In genomic region chr14:101640153-101640843, GRCm38 (mm10) we compare ENCODE assay signal across 8 mouse cellular contexts. TPM values are rescaled to one million over a fixed set of nuclear protein-coding genes. Genes with fewer than 3 reads are reported as not detected.
A peak's percentile ranks its signal among the peaks of the same experiment; 100 is the strongest.
DNase-seq lines count a peak whose midpoint lies in the region; ATAC-seq lines count a peak whose summit lies in the region.

TSS of gene Commd6 (minus strand) at chr14:101640686.

- peak within 1 kb of the TSS; percentile 91 for H3K4me3 ChIP-seq in heart, embryonic 13.5 days
- peak within 1 kb of the TSS; percentile 79 for H3K4me3 ChIP-seq in liver, embryonic 12.5 days
- peak within 1 kb of the TSS; percentile 86 for H3K4me3 ChIP-seq in stomach, embryonic 15.5 days (replicated peaks)

- peaks cover 9% of the 10 kb centered on the region for H3K4me1 ChIP-seq in heart, embryonic 13.5 days
- peaks cover 12% of the 10 kb centered on the region for H3K4me1 ChIP-seq in liver, embryonic 12.5 days
- H3K4me1 ChIP-seq in stomach, embryonic 15.5 days = peaks cover 3% of the 10 kb centered on the region; the same call in 1 of the 2 replicates

- peak; percentile 91 for DNase-seq in CD4-positive helper T cell, adult 2 months (ENCODE audit: low read depth, low spot score)
- DNase-seq in brain, embryonic 18.5 days (ENCODE audit: low read depth, low spot score) = peak; percentile 82
- DNase-seq in kidney, postnatal 10 days = peak; percentile 94
- DNase-seq in natural killer cell, adult 2 months (ENCODE audit: low spot score in 2 of 2) = peak; percentile 87 to 89

- peak within 1 kb of the TSS; percentile 89 for H3K4me2 ChIP-seq in heart, embryonic 13.5 days
- peak within 1 kb of the TSS; percentile 81 for H3K4me2 ChIP-seq in liver, embryonic 12.5 days
- H3K4me2 ChIP-seq in stomach, embryonic 15.5 days = peak within 1 kb of the TSS; percentile 70

- H3K36me3 ChIP-seq in heart, embryonic 13.5 days = peaks cover 10% of the 10 kb centered on the region
- peaks cover 5% of the 10 kb centered on the region; the same call in 1 of the 2 replicates for H3K36me3 ChIP-seq in liver, embryonic 12.5 days
- H3K36me3 ChIP-seq in stomach, embryonic 15.5 days = no peaks in the 10 kb centered on the region

- WGBS in heart, embryonic 13.5 days = under 1% methylated on average over 39 of the region's 39 CpGs
- under 1% methylated on average over 39 of the region's 39 CpGs for WGBS in liver, embryonic 12.5 days (ENCODE audit: insufficient replicate concordance)
- under 1% methylated on average over 39 of the region's 39 CpGs for WGBS in stomach, embryonic 15.5 days

- peak; percentile 98 for ATAC-seq in erythroid progenitor cell, adult 5-6 weeks (replicated peaks; ENCODE audit: low FRiP score, poor library complexity, severe bottlenecking)
- peak; percentile 90 for ATAC-seq in heart, embryonic 13.5 days (ENCODE audit: extremely low read depth, insufficient number of reproducible peaks, low FRiP score, low TSS enrichment)
- peak; percentile 98 for ATAC-seq in liver, embryonic 12.5 days
- ATAC-seq in stomach, embryonic 15.5 days (ENCODE audit: insufficient read depth, low FRiP score, low read depth) = peak; percentile 98

- H3K9ac ChIP-seq in heart, embryonic 13.5 days = peak within 1 kb of the TSS; percentile 90
- H3K9ac ChIP-seq in liver, embryonic 12.5 days = peak within 1 kb of the TSS; percentile 78
- peak within 1 kb of the TSS; percentile 56 for H3K9ac ChIP-seq in stomach, embryonic 15.5 days

- peak within 1 kb of the TSS; percentile 89 for H3K27ac ChIP-seq in heart, embryonic 13.5 days (replicated peaks)
- peak within 1 kb of the TSS; percentile 67 for H3K27ac ChIP-seq in liver, embryonic 12.5 days
- peak within 1 kb of the TSS; percentile 81 for H3K27ac ChIP-seq in stomach, embryonic 15.5 days

- no peaks in the 10 kb centered on the region for H3K9me3 ChIP-seq in heart, embryonic 13.5 days
- H3K9me3 ChIP-seq in liver, embryonic 12.5 days (replicated peaks) = no peaks in the 10 kb centered on the region
- no peaks in the 10 kb centered on the region for H3K9me3 ChIP-seq in stomach, embryonic 15.5 days

- H3K27me3 ChIP-seq in heart, embryonic 13.5 days (replicated peaks) = 0 out of 2 replicates have a peak, but pooled peaks cover 4% of the 10 kb centered on the region
- no peaks in the 10 kb centered on the region for H3K27me3 ChIP-seq in liver, embryonic 12.5 days (replicated peaks)
- no peaks in the 10 kb centered on the region for H3K27me3 ChIP-seq in stomach, embryonic 15.5 days (replicated peaks)

RNA-seq across cellular contexts. Expression of gene Commd6, which starts in this region (rescaled TPM):
- 17.6 and 24.9 TPM in 2 replicates for total RNA-seq in erythroid progenitor cell, adult 5-6 weeks (2015; ENCODE audit: low replicate concordance)
- 9.2 TPM in 2 replicates for total RNA-seq in erythroid progenitor cell, adult 5-6 weeks (2017; ENCODE audit: low replicate concordance)
- polyA plus RNA-seq in heart, embryonic 13.5 days (2015; fragmentation: Nextera tagmentation; extraction: Ambion mirVana) = 71.3 and 82.9 TPM in 2 replicates
- 61.9 and 64.2 TPM in 2 replicates for polyA plus RNA-seq in liver, embryonic 12.5 days (2016; fragmentation: Nextera tagmentation; extraction: Ambion mirVana)
- 101 and 111 TPM in 2 replicates for polyA plus RNA-seq in stomach, embryonic 15.5 days (2015; fragmentation: Nextera tagmentation; extraction: Ambion mirVana)

Comparison
In these comparisons a context has a peak if more than half of its experiments do, and no peak if none do; other contexts are left out.
1. Peak in every context shown above with its lines: DNase-seq, ATAC-seq, H3K4me3 ChIP-seq and H3K27ac ChIP-seq.